Mouse (Mus musculus) limb, embryonic 15.5 days (tissue): ENCODE results near the gene Sgms1. TPM values are rescaled to one million over a fixed set of nuclear protein-coding genes. Genes with fewer than 3 reads are reported as not detected.

ENCODE experiments used
- ATAC-seq: fragments of 200-750 bp; cut with Nextera tagmentation; 2 replicates; pipeline ENCODE4 v1.8.0; 2017; ENCODE audit warnings: low read depth, moderate TSS enrichment; ENCODE audit not compliant: insufficient number of reproducible peaks, low FRiP score, low TSS enrichment
- H3K27ac ChIP-seq: fragments of 300-500 bp; sonication (generic); 2 replicates; pipeline ENCODE4 v1.5.1; 2015; ENCODE audit warnings: moderate library complexity, mild to moderate bottlenecking, inconsistent platforms
- H3K27me3 ChIP-seq: fragments of 300-500 bp; sonication (generic); 2 replicates; pipeline ENCODE4 v1.6.1; 2015; ENCODE audit warnings: inconsistent platforms
- H3K36me3 ChIP-seq: fragments of 300-500 bp; sonication (generic); 2 replicates; pipeline ENCODE4 v1.6.1; 2015; ENCODE audit warnings: inconsistent platforms
- H3K4me1 ChIP-seq: fragments of 300-500 bp; sonication (generic); 2 replicates; pipeline ENCODE4 v1.6.1; 2015; ENCODE audit warnings: inconsistent platforms
- H3K4me2 ChIP-seq: fragments of 300-500 bp; sonication (generic); 2 replicates; pipeline ENCODE4 v1.6.1; 2015; ENCODE audit warnings: mild to moderate bottlenecking, inconsistent platforms
- H3K4me3 ChIP-seq: fragments of 300-500 bp; sonication (generic); 2 replicates; pipeline ENCODE4 v1.5.1; 2015; ENCODE audit warnings: mild to moderate bottlenecking, inconsistent platforms
- H3K9ac ChIP-seq: fragments of 300-500 bp; sonication (generic); 2 replicates; pipeline ENCODE4 v1.6.1; 2015; ENCODE audit warnings: inconsistent platforms
- H3K9me3 ChIP-seq: fragments of 300-500 bp; sonication (generic); 2 replicates; pipeline ENCODE4 v1.6.1; 2016; ENCODE audit warnings: inconsistent platforms
- WGBS: fragments of 180-500 bp; shearing (Covaris S2); methylation state at CpG from one replicate; pipeline ENCODE4 v1.1.7; 2015; 5-methylcytosine and 5-hydroxymethylcytosine counted together
- polyA plus RNA-seq: library from polyadenylated mRNA; unstranded; fragments of >200 nt; fragmentation: Nextera tagmentation; extraction: Ambion mirVana; gene quantifications from 2 replicates; pipeline ENCODE4 v1.2.1, GENCODE M21; 2015

Gene Sgms1
- polyA plus RNA-seq, 1 experiment from 2014 or later, result 45.6 TPM

- Histone ChIP-seq H3K9ac (no peak overlapping the region), H3K4me1 (peaks cover 6% of the 10 kb centered on the region; the same call in 1 of the 2 replicates), H3K27ac (no peak overlapping the region), H3K9me3 (no peaks in the 10 kb centered on the region), H3K27me3 (no peaks in the 10 kb centered on the region), H3K4me3 (no peak overlapping the region), H3K4me2 (no peak overlapping the region), H3K36me3 (no peaks in the 10 kb centered on the region)
- WGBS, result 64% methylated on average over 4 of the region's 4 CpGs
- no peak for ATAC-seq
These were observed 132.7 kb downstream of the Sgms1 start for GRCm38 (mm10) chr19:32256706-32257415.

DNA sequence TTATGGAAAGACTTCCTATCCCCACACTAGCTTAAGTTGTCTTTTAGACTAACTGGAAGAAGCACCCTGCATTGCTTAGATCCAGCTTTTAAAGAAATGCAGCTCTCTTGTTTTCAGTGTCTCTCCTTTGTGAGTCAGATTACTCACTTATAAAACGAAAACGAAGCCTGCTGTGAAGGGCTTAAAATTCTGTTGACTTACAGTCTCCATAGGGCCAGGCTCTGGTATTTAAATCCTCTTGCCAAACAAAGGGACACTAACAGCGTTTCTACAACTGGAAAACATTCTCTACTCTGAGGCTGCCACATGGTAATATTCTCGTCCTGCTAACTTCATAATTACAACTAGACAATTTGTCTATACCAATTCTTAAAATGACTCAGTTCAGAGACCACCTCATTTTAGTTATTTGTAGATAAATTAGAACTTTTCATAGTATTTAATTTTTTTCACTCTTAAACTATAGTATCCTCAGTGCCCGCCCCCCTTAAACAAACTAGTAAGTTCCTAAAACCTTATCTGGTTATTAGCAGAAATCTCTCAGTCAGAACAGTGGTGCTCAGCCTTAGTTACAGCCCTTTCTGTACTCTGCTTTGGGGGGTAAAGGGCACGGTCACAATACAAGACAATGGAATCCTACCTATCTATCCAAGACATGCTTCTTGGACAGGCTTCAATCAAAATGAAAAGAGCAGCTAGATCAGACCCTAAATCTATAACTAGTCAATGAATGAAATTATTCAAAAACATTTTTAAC is 133.9 kb downstream of the Sgms1 start:
- no peak for ATAC-seq
- H3K4me3 ChIP-seq, result no peak overlapping the region
- H3K27ac ChIP-seq, result no peak overlapping the region
- no peak overlapping the region for H3K9ac ChIP-seq
- WGBS, result 52% methylated on average over 6 of the region's 6 CpGs
- H3K9me3 ChIP-seq, result no peaks in the 10 kb centered on the region
- H3K4me1 ChIP-seq, result peaks cover 6% of the 10 kb centered on the region; the same call in 1 of the 2 replicates
- no peaks in the 10 kb centered on the region for H3K36me3 ChIP-seq
- no peaks in the 10 kb centered on the region for H3K27me3 ChIP-seq
- H3K4me2 ChIP-seq, result no peak overlapping the region

- Histone ChIP-seq H3K36me3 (no peaks in the 10 kb centered on the region), H3K9ac (no peak overlapping the region), H3K27me3 (no peaks in the 10 kb centered on the region), H3K4me2 (no peak overlapping the region), H3K4me3 (no peak overlapping the region), H3K9me3 (no peaks in the 10 kb centered on the region), H3K27ac (no peak overlapping the region), H3K4me1 (peaks cover 6% of the 10 kb centered on the region; the same call in 1 of the 2 replicates)
- no peak for ATAC-seq
- WGBS, result 55% methylated on average over 8 of the region's 8 CpGs
These were observed 134.7 kb downstream of the Sgms1 start for GRCm38 (mm10) chr19:32254739-32255344.

- no peak for ATAC-seq
- peaks cover 6% of the 10 kb centered on the region; the same call in 1 of the 2 replicates for H3K4me1 ChIP-seq
- H3K36me3 ChIP-seq, result no peaks in the 10 kb centered on the region
- H3K4me2 ChIP-seq, result no peak overlapping the region
- no peak overlapping the region for H3K9ac ChIP-seq
- no peak overlapping the region for H3K4me3 ChIP-seq
- no peak overlapping the region for H3K27ac ChIP-seq
- H3K9me3 ChIP-seq, result no peaks in the 10 kb centered on the region
- 79% methylated on average over 2 of the region's 2 CpGs for WGBS
- H3K27me3 ChIP-seq, result no peaks in the 10 kb centered on the region
These were observed 135.3 kb downstream of the Sgms1 start for GRCm38 (mm10) chr19:32254204-32254603.

DNA sequence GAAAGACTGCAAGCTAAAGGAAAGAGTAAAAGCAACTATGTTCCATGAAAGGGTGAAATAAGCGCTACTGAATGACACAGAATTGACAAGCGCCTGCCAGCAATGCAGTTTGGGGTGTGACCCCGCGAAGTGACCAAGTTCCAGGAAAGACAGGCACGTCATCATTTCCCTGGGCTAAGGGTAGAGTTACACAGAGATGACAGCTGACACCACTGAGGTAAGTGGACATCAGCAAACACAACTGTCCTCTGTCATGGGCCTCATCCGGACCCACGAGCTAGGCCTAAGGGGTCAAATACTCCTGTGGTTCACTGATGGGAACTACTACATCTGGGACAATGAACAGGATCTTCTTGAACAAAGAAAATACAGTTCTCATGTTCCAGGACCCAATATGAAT is 136.5 kb downstream of the Sgms1 start:
- WGBS, result 80% methylated on average over 7 of the region's 7 CpGs
- Histone ChIP-seq H3K9ac (no peak overlapping the region), H3K9me3 (no peaks in the 10 kb centered on the region), H3K4me1 (peaks cover 6% of the 10 kb centered on the region; the same call in 1 of the 2 replicates), H3K4me3 (no peak overlapping the region), H3K4me2 (no peak overlapping the region), H3K27me3 (no peaks in the 10 kb centered on the region), H3K27ac (no peak overlapping the region), H3K36me3 (no peaks in the 10 kb centered on the region)
- no peak for ATAC-seq

- Histone ChIP-seq H3K9ac (no peak overlapping the region), H3K36me3 (no peaks in the 10 kb centered on the region), H3K4me1 (peaks cover 6% of the 10 kb centered on the region; the same call in 1 of the 2 replicates), H3K4me3 (no peak overlapping the region), H3K27me3 (no peaks in the 10 kb centered on the region), H3K27ac (no peak overlapping the region), H3K4me2 (no peak overlapping the region), H3K9me3 (no peaks in the 10 kb centered on the region)
- 72% methylated on average over 3 of the region's 3 CpGs for WGBS
- ATAC-seq, result no peak
These were observed 137.1 kb downstream of the Sgms1 start for GRCm38 (mm10) chr19:32252451-32252850.

DNA sequence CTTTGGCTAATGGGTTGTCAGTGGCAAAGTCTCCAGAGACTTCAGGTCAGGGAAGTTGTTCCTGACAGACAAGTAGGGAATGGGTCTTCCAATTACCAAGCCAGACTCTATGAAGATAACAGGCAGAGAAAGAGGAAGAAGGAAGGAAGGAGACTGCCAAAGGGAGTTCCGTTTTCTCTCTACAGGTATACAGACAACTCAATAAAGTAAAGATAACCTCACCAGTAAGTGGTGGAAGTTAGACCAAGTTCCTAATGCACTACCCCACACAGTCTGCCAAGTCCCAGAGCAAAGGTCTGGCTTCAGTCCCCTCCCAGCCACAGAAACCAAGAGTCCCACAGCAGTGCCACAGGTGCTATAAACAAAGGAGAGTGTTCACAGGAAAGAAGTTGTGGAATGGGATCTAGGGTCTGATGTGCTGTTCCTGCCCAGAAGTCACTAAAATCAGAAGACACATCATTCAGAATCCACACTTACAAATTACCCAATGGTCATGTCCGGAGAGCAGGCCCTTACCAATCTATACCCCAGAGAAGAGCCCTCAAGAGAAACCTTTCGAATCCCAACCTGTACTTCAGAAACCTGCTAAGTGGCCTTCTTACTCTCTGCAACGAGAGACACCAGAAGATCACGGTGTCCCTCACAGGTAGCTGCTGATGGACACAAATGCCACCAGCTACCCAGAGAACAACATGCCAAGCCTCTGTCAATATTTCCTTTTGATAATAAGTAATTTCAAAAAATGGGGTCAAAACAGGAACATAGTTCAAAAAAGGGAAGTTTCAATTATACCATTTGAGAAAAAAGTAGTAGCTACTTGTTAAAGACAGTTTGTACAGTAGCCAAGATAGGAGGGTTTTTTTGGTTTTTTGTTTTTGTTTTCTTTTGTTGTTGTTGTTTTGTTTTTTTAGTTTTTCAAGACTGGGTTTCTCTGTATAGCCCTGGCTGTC is 140.1 kb downstream of the Sgms1 start:
- Histone ChIP-seq H3K27me3 (no peaks in the 10 kb centered on the region), H3K36me3 (no peaks in the 10 kb centered on the region), H3K4me2 (no peak overlapping the region), H3K9ac (no peak overlapping the region), H3K4me1 (no peaks in the 10 kb centered on the region), H3K4me3 (no peak overlapping the region), H3K9me3 (no peaks in the 10 kb centered on the region), H3K27ac (no peak overlapping the region)
- WGBS, result 91% methylated on average over 5 of the region's 5 CpGs
- no peak for ATAC-seq

DNA sequence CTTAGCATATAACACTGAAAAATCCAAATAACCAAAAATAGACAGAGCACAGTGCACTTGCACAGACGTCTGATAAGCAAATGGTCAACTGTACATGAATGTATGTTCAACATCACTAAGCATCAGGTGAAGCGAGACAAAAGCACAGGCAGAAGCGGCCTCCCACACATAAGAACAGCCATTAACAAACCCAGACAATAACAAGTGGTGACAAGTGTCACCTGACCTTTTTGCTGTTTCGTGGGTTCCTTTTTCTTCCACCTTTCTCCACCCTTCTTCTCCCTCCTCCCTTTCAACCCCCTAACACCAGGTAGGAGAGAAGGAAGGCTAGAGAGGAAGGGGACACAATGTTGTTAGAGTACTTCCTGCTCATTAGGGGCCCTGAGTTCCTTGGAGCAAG is 144.6 kb downstream of the Sgms1 start:
- no peak overlapping the region for H3K4me3 ChIP-seq
- no peaks in the 10 kb centered on the region for H3K4me1 ChIP-seq
- H3K9ac ChIP-seq, result no peak overlapping the region
- WGBS, result 75% methylated on average over 4 of the region's 4 CpGs
- no peaks in the 10 kb centered on the region for H3K9me3 ChIP-seq
- no peak for ATAC-seq
- no peaks in the 10 kb centered on the region for H3K27me3 ChIP-seq
- no peak overlapping the region for H3K4me2 ChIP-seq
- no peaks in the 10 kb centered on the region for H3K36me3 ChIP-seq
- H3K27ac ChIP-seq, result no peak overlapping the region

GRCm38 (mm10) chr19:32243246-32243645 is 146.3 kb downstream of the Sgms1 start:
- 93% methylated on average over 9 of the region's 9 CpGs for WGBS
- Histone ChIP-seq H3K9ac (no peak overlapping the region), H3K4me3 (no peak overlapping the region), H3K9me3 (no peaks in the 10 kb centered on the region), H3K36me3 (no peaks in the 10 kb centered on the region), H3K27me3 (no peaks in the 10 kb centered on the region), H3K27ac (no peak overlapping the region), H3K4me1 (no peaks in the 10 kb centered on the region), H3K4me2 (no peak overlapping the region)
- ATAC-seq, result no peak

GRCm38 (mm10) chr19:32242153-32242552 is 147.4 kb downstream of the Sgms1 start:
- Histone ChIP-seq H3K9me3 (no peaks in the 10 kb centered on the region), H3K4me3 (no peak overlapping the region), H3K36me3 (no peaks in the 10 kb centered on the region), H3K27me3 (no peaks in the 10 kb centered on the region), H3K27ac (no peak overlapping the region), H3K9ac (no peak overlapping the region), H3K4me2 (no peak overlapping the region), H3K4me1 (no peaks in the 10 kb centered on the region)
- WGBS, result 65% methylated on average over 4 of the region's 4 CpGs
- ATAC-seq, result no peak

GRCm38 (mm10) chr19:32240417-32240990 is 149.0 kb downstream of the Sgms1 start:
- ATAC-seq, result no peak
- H3K27ac ChIP-seq, result no peak overlapping the region
- no peak overlapping the region for H3K4me2 ChIP-seq
- H3K4me3 ChIP-seq, result no peak overlapping the region
- H3K27me3 ChIP-seq, result no peaks in the 10 kb centered on the region
- WGBS, result 71% methylated on average over 8 of the region's 8 CpGs
- H3K9ac ChIP-seq, result no peak overlapping the region
- no peaks in the 10 kb centered on the region; the same call in 1 of the 2 replicates for H3K4me1 ChIP-seq
- H3K9me3 ChIP-seq, result no peaks in the 10 kb centered on the region
- no peaks in the 10 kb centered on the region for H3K36me3 ChIP-seq
